Mouse (Mus musculus) erythroblast, adult 5-6 weeks (primary cell): ENCODE results near the gene Slc38a11. TPM values are rescaled to one million over a fixed set of nuclear protein-coding genes. Genes with fewer than 3 reads are reported as not detected.

ENCODE experiments used
- ATAC-seq: replicated peaks from 2 replicates; pipeline ENCODE4 v1.8.0; 2016; ENCODE audit warnings: moderate number of reproducible peaks, mild to moderate bottlenecking, moderate TSS enrichment, inconsistent platforms; ENCODE audit not compliant: poor library complexity, low FRiP score, severe bottlenecking
- total RNA-seq, 2 experiments: library from RNA; stranded (forward) in 1 of 2; stranded (reverse) in 1 of 2; fragments of 150-400 nt in 1 of 2; fragments of 200-764, 138-1000 nt in 1 of 2; gene quantifications; 2 replicates each; pipeline versions ENCODE4 v1.2.3 to v1.2.4; 2015 to 2017; ENCODE audit warnings: low replicate concordance in 2 of 2

Gene Slc38a11
- total RNA-seq (2015; ENCODE audit: low replicate concordance) (not detected in 2 replicates), total RNA-seq (2017; ENCODE audit: low replicate concordance) (not detected in 2 replicates)

DNA sequence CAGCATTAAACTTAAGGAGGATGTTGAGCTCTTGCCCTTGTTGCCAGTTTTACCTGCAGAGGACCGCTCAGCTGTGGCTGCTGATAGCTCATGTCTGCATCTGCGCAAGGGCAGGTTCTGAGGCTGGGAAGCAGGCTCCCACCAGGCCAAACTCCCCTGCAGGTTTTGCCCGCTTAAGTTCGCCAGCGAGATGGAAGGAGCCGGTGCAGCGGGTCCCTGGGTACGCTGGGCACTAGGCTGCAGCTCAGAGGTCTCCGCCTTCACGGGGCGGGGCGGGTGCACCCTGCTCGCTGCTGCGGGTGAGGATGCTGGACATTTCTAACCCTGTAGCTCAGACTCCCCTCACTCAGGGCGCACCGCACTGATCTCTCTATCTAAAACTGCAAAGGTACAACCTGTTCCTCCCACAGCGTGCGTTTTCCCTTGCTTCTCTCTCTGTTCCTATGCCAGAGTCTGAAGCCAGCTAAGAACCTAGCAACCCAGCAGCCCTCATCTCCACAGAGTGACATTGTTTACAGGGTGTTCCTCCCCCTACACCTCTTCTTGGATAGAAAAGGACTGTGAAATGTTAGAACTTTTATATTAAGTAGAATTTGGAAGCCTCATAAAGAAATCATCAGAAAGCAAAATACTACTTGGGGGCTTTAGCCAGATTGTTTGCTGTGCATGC, at the start of gene Slc38a11:
Slc38a11 (minus strand) TSS at position 207 of the 670 bp plus-strand sequence.
- no peak for ATAC-seq

DNA sequence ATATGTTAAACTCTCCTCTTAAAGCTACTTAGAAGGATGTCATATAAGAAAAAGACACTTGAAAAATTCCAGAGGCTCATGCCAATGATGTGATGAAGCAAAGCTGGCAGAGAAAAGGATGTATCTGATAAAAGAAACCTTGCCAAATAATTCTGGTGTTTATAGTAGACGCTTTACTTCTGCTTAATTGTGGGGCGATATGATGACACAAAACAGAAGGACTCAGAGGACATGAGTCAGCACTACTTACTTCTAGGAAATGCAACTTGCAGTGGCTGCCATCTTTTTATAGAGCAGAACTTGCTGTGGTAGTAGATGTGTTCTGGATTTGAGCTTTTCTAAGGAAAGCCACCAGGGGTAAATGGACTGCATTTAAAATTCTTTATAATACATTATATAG, 43.3 kb upstream of the Slc38a11 start:
- no peak for ATAC-seq

GRCm38 (mm10) chr2:65405407-65405806, 41.6 kb upstream of the Slc38a11 start:
- no peak for ATAC-seq

- ATAC-seq = no peak
Measured at GRCm38 (mm10) chr2:65402001-65402400, 38.2 kb upstream of the Slc38a11 start.

DNA sequence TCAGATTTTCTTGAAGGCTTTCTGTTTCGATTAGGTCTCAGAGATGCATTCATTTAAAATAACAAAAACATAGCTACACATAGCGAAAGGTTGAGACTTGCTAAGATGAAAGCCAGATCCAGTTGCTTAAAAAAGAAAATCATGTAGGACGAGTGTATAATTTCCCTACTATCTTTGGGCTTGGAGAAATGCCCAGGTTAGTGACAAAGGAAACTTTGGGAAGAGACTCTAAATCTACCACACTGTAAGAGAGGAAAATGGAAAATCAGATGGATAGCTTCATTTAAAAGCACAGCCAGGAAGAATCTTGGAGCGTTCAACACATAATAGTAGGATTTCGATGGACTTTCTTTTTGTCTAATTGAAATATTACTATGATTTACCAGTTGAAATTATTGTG, 36.1 kb upstream of the Slc38a11 start:
- no peak for ATAC-seq

GRCm38 (mm10) chr2:65396128-65396527, 32.3 kb upstream of the Slc38a11 start:
- ATAC-seq = no peak

- no peak for ATAC-seq
Measured at GRCm38 (mm10) chr2:65393061-65393460, 29.2 kb upstream of the Slc38a11 start.

DNA sequence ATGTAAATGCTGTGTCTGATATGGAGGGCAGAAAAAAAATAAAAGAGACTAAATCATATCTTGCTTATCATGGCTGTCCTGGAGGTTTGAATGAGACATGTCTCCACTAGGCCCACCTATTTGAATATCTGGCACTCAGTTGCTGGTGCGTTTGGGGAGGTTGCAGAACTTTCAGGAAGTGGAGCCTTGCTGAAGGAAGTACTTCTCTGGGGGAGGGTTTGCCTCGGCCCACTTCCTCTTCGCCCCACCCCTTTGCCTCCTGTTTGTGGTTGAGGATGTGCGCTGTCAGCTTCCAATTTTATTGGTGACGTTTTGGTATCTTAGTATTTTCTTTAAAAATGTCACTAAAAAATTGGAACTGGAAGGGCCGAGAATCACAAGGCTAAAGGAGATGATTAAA, 27.5 kb upstream of the Slc38a11 start:
- ATAC-seq = no peak

DNA sequence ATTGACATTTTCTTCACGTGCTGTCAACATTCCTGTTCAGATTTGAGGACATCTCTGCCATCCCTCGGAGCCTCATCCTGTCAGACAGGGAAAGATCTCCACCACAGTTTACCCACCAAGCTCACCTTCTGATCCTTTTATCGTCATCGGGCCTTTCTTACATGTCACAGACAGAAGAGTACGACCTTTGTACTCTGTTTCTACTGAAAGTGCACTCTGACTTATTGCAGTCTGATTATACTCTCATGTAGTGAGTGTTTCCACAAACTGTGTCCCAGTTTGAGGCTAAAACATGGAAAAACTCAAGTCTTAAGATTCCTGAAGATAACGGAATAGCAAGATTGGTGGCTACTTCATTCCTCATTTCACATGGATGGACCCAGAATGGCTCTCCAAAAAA, 21.0 kb upstream of the Slc38a11 start:
- ATAC-seq = no peak

GRCm38 (mm10) chr2:65382485-65382884, 18.7 kb upstream of the Slc38a11 start:
- no peak for ATAC-seq

- ATAC-seq = no peak
Measured at GRCm38 (mm10) chr2:65378425-65378824, 14.6 kb upstream of the Slc38a11 start.

GRCm38 (mm10) chr2:65374410-65374809, 10.6 kb upstream of the Slc38a11 start:
- ATAC-seq = no peak

DNA sequence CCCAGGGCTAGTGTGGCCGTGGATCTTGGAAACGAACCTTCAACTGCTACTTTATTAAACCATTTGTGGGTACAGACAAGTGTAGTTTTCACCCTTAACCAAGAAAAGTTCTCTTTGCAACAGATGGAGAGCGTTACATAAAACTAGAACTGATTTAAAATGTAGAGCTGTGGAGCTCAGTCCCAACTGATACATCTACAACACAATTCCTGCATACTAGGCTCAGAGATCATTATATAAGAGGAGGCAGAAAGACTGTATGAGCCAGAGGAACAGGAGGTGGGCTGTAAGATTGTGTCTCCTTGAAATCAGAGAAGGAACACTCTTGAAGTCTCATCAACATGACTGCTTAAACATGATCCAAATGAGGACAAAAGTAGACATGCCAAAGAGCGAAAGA, 9.2 kb upstream of the Slc38a11 start:
- ATAC-seq = no peak

DNA sequence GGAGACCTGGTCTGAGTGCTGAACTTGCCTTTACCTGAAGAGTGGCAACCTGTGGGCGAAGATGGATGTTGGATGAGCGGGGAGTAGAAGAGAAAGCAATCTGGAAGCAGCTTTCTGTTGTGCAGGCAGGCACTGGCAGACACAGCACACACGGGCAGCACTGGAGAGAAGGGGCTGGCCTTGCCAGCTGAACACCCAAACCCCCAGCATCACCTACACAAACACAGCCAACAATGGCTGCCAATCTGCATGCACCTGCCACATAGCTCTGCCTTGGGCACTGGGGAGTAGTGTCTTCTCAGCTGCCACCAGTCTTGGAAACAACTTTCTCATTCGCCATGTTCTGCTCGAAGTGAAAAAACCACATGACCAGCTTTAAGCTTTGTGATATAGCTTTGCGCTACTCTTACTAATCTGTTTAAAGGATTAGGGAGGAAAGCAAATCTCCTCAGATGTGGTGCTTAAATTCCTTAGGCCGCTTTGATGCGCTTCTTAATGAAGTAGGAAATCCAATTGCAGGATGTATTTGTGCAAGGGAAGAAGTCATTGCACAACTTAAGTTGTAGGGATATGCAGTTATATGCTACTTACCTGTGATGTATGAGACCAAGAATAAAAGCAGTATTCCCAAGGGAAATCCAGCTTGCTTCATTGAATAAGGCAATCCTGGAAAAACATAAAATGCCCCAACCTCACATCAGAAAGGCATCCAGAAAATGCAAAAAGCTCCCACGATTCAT, 2.9 kb downstream of the Slc38a11 start:
- no peak for ATAC-seq

GRCm38 (mm10) chr2:65347367-65347766, 16.5 kb downstream of the Slc38a11 start:
- no peak for ATAC-seq

DNA sequence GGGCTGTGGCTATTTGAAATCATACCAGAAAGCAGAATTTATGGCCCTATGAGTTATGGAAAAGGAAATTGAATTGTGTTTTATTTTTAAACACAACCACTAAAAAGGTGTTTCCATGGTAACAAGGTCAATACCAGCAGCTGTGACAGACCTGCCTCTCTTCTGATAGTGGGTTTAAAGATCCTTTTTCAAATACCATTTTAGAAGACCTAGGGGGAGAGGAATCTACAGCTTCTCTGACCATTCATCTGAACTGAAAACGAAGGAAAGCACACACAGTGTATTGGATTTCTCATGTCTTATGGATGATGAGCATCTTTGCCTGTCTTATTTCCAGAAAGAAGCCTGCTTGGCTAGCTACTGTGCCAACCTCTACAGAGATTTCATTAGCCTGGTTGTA, 16.9 kb downstream of the Slc38a11 start:
- ATAC-seq = no peak

DNA sequence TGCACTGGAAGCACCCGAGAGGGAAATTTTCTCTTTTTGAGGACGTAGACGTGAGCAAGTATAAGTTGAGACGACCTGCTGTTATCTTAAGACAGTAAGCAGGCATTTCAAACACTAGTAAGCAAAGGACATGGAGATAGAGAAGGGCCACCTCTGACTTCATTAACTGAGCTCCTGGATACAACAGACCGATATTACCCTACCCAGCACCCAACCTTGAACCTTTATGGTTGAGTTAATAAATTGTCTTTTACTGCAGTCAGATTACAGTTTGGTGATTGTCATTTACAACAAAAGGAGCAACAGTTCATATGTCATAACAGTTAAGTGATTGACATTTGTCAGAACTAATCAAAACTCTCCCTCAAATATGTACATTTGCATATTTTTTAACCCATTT, 17.8 kb downstream of the Slc38a11 start:
- ATAC-seq = no peak

- ATAC-seq = no peak
Measured at GRCm38 (mm10) chr2:65342057-65342456, 21.8 kb downstream of the Slc38a11 start.

DNA sequence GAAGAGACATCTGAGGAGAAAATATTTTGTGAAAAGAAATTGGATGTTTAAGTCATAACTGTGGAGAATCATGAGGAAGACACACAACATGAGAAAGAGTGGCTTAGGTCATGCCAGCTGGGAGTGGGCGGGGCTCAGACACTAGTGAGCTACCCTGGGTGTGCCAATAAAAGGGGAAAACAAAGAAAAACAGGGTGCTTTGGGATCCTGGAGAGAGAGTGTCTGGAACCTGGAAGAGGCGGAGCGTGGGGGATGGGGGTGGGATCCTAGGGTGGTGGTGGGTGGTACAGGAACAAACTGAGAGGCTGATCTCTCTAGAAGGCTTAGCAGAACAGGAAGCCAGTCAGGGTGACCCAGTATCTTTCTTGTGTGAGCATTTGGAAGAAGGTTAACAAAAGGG, 23.0 kb downstream of the Slc38a11 start:
- ATAC-seq = no peak

DNA sequence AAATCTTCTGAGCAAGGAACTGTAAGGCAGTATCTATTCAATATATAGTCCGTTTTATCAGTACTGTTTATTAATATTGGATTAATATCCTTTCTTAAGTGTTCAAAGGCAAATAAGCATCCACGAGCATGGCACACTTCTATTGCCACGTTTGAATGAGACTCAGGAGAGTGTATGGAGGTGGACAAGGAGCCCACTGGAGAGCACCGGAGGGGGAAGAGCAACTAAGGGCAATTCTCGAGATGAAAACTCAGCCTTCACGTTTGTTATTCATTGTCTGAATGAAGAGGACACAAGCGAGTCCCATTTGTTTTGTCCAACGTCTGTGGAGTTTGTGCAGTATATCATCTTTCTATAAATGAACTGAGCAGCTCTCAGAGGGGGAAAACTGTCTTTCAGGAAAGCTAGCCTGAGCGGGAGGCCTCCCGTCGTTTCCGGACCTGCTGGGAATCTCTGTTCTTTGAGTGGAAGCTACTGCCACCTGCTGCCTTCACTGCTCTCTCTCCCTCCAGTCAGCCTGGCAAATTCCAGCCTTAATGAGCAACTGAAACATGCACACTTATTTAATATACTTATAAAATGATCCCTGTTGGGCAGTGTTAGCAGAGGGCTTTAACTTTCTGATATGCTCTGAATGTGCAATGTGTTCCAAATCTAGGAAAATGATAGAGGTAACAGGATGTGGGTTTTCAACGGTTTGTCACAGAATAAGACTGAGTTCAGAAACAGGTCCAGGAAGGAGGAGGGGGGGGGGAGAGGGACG, 26.3 kb downstream of the Slc38a11 start:
- ATAC-seq = no peak

DNA sequence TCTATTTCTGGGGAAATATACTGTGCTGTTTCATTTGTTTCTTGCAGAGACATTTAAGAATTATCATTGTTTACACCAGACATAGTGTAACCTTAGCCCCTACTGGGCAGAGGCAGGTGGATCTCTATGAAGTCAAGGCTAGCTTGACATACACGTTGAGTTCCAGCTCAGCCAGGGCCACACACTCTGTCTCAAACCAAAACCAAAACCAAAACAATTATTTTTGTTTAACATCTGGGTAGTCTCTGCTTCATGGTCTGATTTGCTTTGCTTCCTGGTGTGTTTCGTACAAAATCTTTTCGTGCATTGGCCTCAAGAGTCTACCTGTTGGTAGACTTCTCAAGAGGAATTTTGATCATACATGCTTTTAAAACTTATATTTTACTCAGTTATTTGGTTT, 27.2 kb downstream of the Slc38a11 start:
- no peak for ATAC-seq
